Mouse (Mus musculus): ENCODE data around the gene Zdhhc8.

The Zdhhc8 gene

GRCm38 (mm10) chr16:18234671-18235388 is at the start of gene Zdhhc8:
Gene Zdhhc8, minus strand, starts transcription at chr16:18235136.
- DNase-seq (ENCODE audit: low read depth): no peak

- DNase-seq (ENCODE audit: low read depth): no peak
These were observed 40.2 kb upstream of the Zdhhc8 start for GRCm38 (mm10) chr16:18275166-18275565.

- DNase-seq (ENCODE audit: low read depth): no peak
These were observed 33.2 kb upstream of the Zdhhc8 start for GRCm38 (mm10) chr16:18268182-18268581.

GRCm38 (mm10) chr16:18265024-18265423 is 30.1 kb upstream of the Zdhhc8 start:
- DNase-seq (ENCODE audit: low read depth): no peak

- no peak for DNase-seq (ENCODE audit: low read depth)
These were observed 23.3 kb upstream of the Zdhhc8 start, which contains the start of gene Gm49776 for GRCm38 (mm10) chr16:18258221-18258620. Gene Gm49776, minus strand, starts transcription at chr16:18258321.

- DNase-seq (ENCODE audit: low read depth): no peak
These were observed 18.9 kb upstream of the Zdhhc8 start for GRCm38 (mm10) chr16:18253866-18254265.

- DNase-seq (ENCODE audit: low read depth): no peak
These were observed 17.8 kb upstream of the Zdhhc8 start for GRCm38 (mm10) chr16:18252736-18253135.

- DNase-seq (ENCODE audit: low read depth): no peak
These were observed 16.2 kb upstream of the Zdhhc8 start for GRCm38 (mm10) chr16:18250828-18251790.

GRCm38 (mm10) chr16:18250231-18250630 is 15.3 kb upstream of the Zdhhc8 start:
- no peak for DNase-seq (ENCODE audit: low read depth)

- DNase-seq (ENCODE audit: low read depth): peak; percentile 42
These were observed 14.5 kb upstream of the Zdhhc8 start for GRCm38 (mm10) chr16:18249364-18249967.

- DNase-seq (ENCODE audit: low read depth): peak; percentile 99
These were observed 13.8 kb upstream of the Zdhhc8 start, which contains the start of the genes Trmt2a and Ranbp1 for GRCm38 (mm10) chr16:18248433-18249363. Gene Trmt2a, plus strand, starts transcription at chr16:18248679. Gene Ranbp1, minus strand, starts transcription at chr16:18248732.

GRCm38 (mm10) chr16:18247521-18248399 is 12.8 kb upstream of the Zdhhc8 start:
- DNase-seq (ENCODE audit: low read depth): no peak

GRCm38 (mm10) chr16:18241581-18241980 is 6.6 kb upstream of the Zdhhc8 start:
- no peak for DNase-seq (ENCODE audit: low read depth)

GRCm38 (mm10) chr16:18236676-18237501 is 2.0 kb upstream of the Zdhhc8 start:
- no peak for DNase-seq (ENCODE audit: low read depth)

- no peak for DNase-seq (ENCODE audit: low read depth)
These were observed 591 bp upstream of the Zdhhc8 start for GRCm38 (mm10) chr16:18235389-18236065.

GRCm38 (mm10) chr16:18233919-18234670 is 841 bp downstream of the Zdhhc8 start:
- DNase-seq (ENCODE audit: low read depth): no peak

- DNase-seq (ENCODE audit: low read depth): no peak
These were observed 1.5 kb downstream of the Zdhhc8 start for GRCm38 (mm10) chr16:18233451-18233850.

GRCm38 (mm10) chr16:18231451-18231850 is 3.5 kb downstream of the Zdhhc8 start:
- DNase-seq (ENCODE audit: low read depth): no peak
